Mouse (Mus musculus) intestine, postnatal 0 days (tissue): ENCODE data around the gene C9. TPM values are rescaled to one million over a fixed set of nuclear protein-coding genes. Genes with fewer than 3 reads are reported as not detected.

ENCODE experiments used
- ATAC-seq: fragments of 200-750 bp; cut with Nextera tagmentation; 2 replicates; pipeline ENCODE4 v1.8.0; 2017; ENCODE audit warnings: mild to moderate bottlenecking, moderate TSS enrichment, moderate library complexity
- H3K27ac ChIP-seq: fragments of 300-500 bp; sonication (generic); 2 replicates; pipeline ENCODE4 v1.5.1; 2014; ENCODE audit warnings: mild to moderate bottlenecking, low read depth, low read length, moderate library complexity
- H3K27me3 ChIP-seq: fragments of 300-500 bp; sonication (generic); replicated peaks from 2 replicates; pipeline ENCODE4 v1.6.1; 2014; ENCODE audit warnings: low read length, mixed read lengths; ENCODE audit not compliant: control insufficient read depth, insufficient read depth
- H3K36me3 ChIP-seq: fragments of 300-500 bp; sonication (generic); 2 replicates; pipeline ENCODE4 v1.6.1; 2014; ENCODE audit warnings: mild to moderate bottlenecking, moderate library complexity; ENCODE audit not compliant: control insufficient read depth, insufficient read depth
- H3K4me1 ChIP-seq: fragments of 300-500 bp; sonication (generic); replicated peaks from 2 replicates; pipeline ENCODE4 v1.6.1; 2014; ENCODE audit warnings: antibody characterized with exemption, low read length, mixed read lengths; ENCODE audit not compliant: control insufficient read depth, insufficient read depth
- H3K4me2 ChIP-seq: fragments of 300-500 bp; sonication (generic); replicated peaks from 2 replicates; pipeline ENCODE4 v1.6.1; 2014; ENCODE audit warnings: low read depth, mild to moderate bottlenecking, moderate library complexity
- H3K4me3 ChIP-seq: fragments of 300-500 bp; sonication (generic); 2 replicates; pipeline ENCODE4 v1.5.1; 2014; ENCODE audit warnings: low read depth, low read length
- H3K9ac ChIP-seq: fragments of 300-500 bp; sonication (generic); 2 replicates; pipeline ENCODE4 v1.6.1; 2014; ENCODE audit warnings: mild to moderate bottlenecking, low read depth, low read length
- H3K9me3 ChIP-seq: fragments of 300-500 bp; sonication (generic); 2 replicates; pipeline ENCODE4 v1.6.1; 2016; ENCODE audit warnings: mixed run types; ENCODE audit not compliant: control insufficient read depth
- CTCF ChIP-seq: sonication (generic); IDR thresholded peaks from 2 replicates; pipeline ENCODE4 v1.5.1; 2016; ENCODE audit warnings: low read depth, mild to moderate bottlenecking, control low read depth, antibody characterized with exemption, moderate library complexity
- WGBS: fragments of 180-500 bp; shearing (Covaris S2); extraction: QIAGEN DNeasy Blood & Tissue Kit; methylation state at CpG from one replicate; pipeline ENCODE4 v1.1.7; 2014; 5-methylcytosine and 5-hydroxymethylcytosine counted together
- polyA plus RNA-seq: library from polyadenylated mRNA; unstranded; fragments of >200 nt; fragmentation: Nextera tagmentation; extraction: Ambion mirVana; gene quantifications from 2 replicates; pipeline ENCODE4 v1.2.1, GENCODE M21; 2015

The C9 gene
- polyA plus RNA-seq, 1 experiment from 2014 or later: 0.57 TPM

- Histone ChIP-seq H3K27ac (no peak overlapping the region), H3K4me2 (no peak overlapping the region), H3K4me1 (0 out of 2 replicates have a peak, but pooled peaks cover 4% of the 10 kb centered on the region), H3K27me3 (no peaks in the 10 kb centered on the region), H3K9me3 (no peaks in the 10 kb centered on the region), H3K36me3 (no peaks in the 10 kb centered on the region), H3K4me3 (no peak overlapping the region), H3K9ac (no peak overlapping the region)
- ATAC-seq: no peak
- 85% methylated on average over 8 of the region's 8 CpGs for WGBS
- TF ChIP-seq CTCF: no peak
Observed at GRCm38 (mm10) chr15:6409031-6409430, 36.1 kb upstream of the C9 start.

- Histone ChIP-seq H3K27me3 (no peaks in the 10 kb centered on the region), H3K4me1 (0 out of 2 replicates have a peak, but pooled peaks cover 4% of the 10 kb centered on the region), H3K4me3 (no peak overlapping the region), H3K4me2 (no peak overlapping the region), H3K9ac (no peak overlapping the region), H3K27ac (no peak overlapping the region), H3K9me3 (no peaks in the 10 kb centered on the region), H3K36me3 (no peaks in the 10 kb centered on the region)
- TF ChIP-seq CTCF: no peak
- WGBS: 65% methylated on average over 3 of the region's 3 CpGs
- no peak for ATAC-seq
Observed at GRCm38 (mm10) chr15:6410161-6410560, 35.0 kb upstream of the C9 start.

- Histone ChIP-seq H3K36me3 (no peaks in the 10 kb centered on the region), H3K9ac (no peak overlapping the region), H3K27me3 (no peaks in the 10 kb centered on the region), H3K9me3 (no peaks in the 10 kb centered on the region), H3K4me1 (0 out of 2 replicates have a peak, but pooled peaks cover 4% of the 10 kb centered on the region), H3K27ac (no peak overlapping the region), H3K4me3 (no peak overlapping the region), H3K4me2 (no peak overlapping the region)
- no peak for TF ChIP-seq CTCF
- WGBS: 68% methylated on average over 6 of the region's 6 CpGs
- no peak for ATAC-seq
Observed at GRCm38 (mm10) chr15:6411334-6411733, 33.8 kb upstream of the C9 start.

- no peaks in the 10 kb centered on the region for H3K9me3 ChIP-seq
- no peaks in the 10 kb centered on the region for H3K27me3 ChIP-seq
- peaks cover 19% of the 10 kb centered on the region for H3K36me3 ChIP-seq
- ATAC-seq: no peak
- H3K4me3 ChIP-seq: no peak overlapping the region
- H3K4me2 ChIP-seq: no peak overlapping the region
- no peak overlapping the region for H3K9ac ChIP-seq
- WGBS: 85% methylated on average over 5 of the region's 5 CpGs
- no peaks in the 10 kb centered on the region for H3K4me1 ChIP-seq
- TF ChIP-seq CTCF: no peak
- no peak overlapping the region for H3K27ac ChIP-seq
Observed at GRCm38 (mm10) chr15:6415317-6415716, 29.8 kb upstream of the C9 start.

GRCm38 (mm10) chr15:6431777-6432176, 13.3 kb upstream of the C9 start:
- no peak overlapping the region for H3K27ac ChIP-seq
- H3K4me2 ChIP-seq: no peak overlapping the region
- H3K36me3 ChIP-seq: peaks cover 43% of the 10 kb centered on the region
- H3K27me3 ChIP-seq: no peaks in the 10 kb centered on the region
- no peak overlapping the region for H3K9ac ChIP-seq
- no peak for TF ChIP-seq CTCF
- H3K4me1 ChIP-seq: no peaks in the 10 kb centered on the region
- 85% methylated on average over 7 of the region's 7 CpGs for WGBS
- H3K9me3 ChIP-seq: no peaks in the 10 kb centered on the region
- no peak overlapping the region for H3K4me3 ChIP-seq
- no peak for ATAC-seq

GRCm38 (mm10) chr15:6432411-6432810, 12.7 kb upstream of the C9 start:
- Histone ChIP-seq H3K27me3 (no peaks in the 10 kb centered on the region), H3K4me2 (no peak overlapping the region), H3K36me3 (peaks cover 46% of the 10 kb centered on the region), H3K4me3 (no peak overlapping the region), H3K9me3 (no peaks in the 10 kb centered on the region), H3K4me1 (no peaks in the 10 kb centered on the region), H3K27ac (no peak overlapping the region), H3K9ac (no peak overlapping the region)
- no peak for TF ChIP-seq CTCF
- 64% methylated on average over 7 of the region's 7 CpGs for whole genome bisulfite sequencing
- no peak for ATAC-seq

GRCm38 (mm10) chr15:6435281-6435680, 9.8 kb upstream of the C9 start:
- no peaks in the 10 kb centered on the region for H3K27me3 ChIP-seq
- no peak for ATAC-seq
- no peaks in the 10 kb centered on the region for H3K4me1 ChIP-seq
- peaks cover 41% of the 10 kb centered on the region for H3K36me3 ChIP-seq
- no peak for TF ChIP-seq CTCF
- 90% methylated on average over 7 of the region's 7 CpGs for WGBS
- H3K9ac ChIP-seq: no peak overlapping the region
- no peak overlapping the region for H3K4me2 ChIP-seq
- no peaks in the 10 kb centered on the region for H3K9me3 ChIP-seq
- no peak overlapping the region for H3K27ac ChIP-seq
- no peak overlapping the region for H3K4me3 ChIP-seq
